Mouse (Mus musculus) liver, embryonic 11.5 days (tissue): ENCODE measurements around the gene Pou3f3. TPM values are rescaled to one million over a fixed set of nuclear protein-coding genes. Genes with fewer than 3 reads are reported as not detected.
A peak's percentile ranks its signal among the peaks of the same experiment; 100 is the strongest.

ENCODE experiments used
- ATAC-seq: fragments of 200-750 bp; cut with Nextera tagmentation; replicated peaks from 2 replicates; pipeline ENCODE4 v1.8.0; 2017; ENCODE audit warnings: moderate number of reproducible peaks, mild to moderate bottlenecking, moderate TSS enrichment, moderate library complexity; ENCODE audit not compliant: low FRiP score
- DNase-seq: peaks from one replicate; pipeline ENCODE4 v3.0.0-alpha.2; 2017; ENCODE audit warnings: low spot score
- H3K27ac ChIP-seq: fragments of 300-500 bp; sonication (generic); 2 replicates; pipeline ENCODE4 v1.5.1; 2014; ENCODE audit warnings: mild to moderate bottlenecking, low read depth, low read length, control low read depth
- H3K27me3 ChIP-seq: fragments of 300-500 bp; sonication (generic); replicated peaks from 2 replicates; pipeline ENCODE4 v1.6.1; 2014; ENCODE audit warnings: low read length, mixed read lengths; ENCODE audit not compliant: control insufficient read depth, insufficient read depth
- H3K36me3 ChIP-seq: fragments of 300-500 bp; sonication (generic); 2 replicates; pipeline ENCODE4 v1.6.1; 2014; ENCODE audit warnings: mild to moderate bottlenecking, low read length, moderate library complexity, mixed read lengths; ENCODE audit not compliant: control insufficient read depth, insufficient read depth
- H3K4me1 ChIP-seq: fragments of 300-500 bp; sonication (generic); replicated peaks from 2 replicates; pipeline ENCODE4 v1.6.1; 2014; ENCODE audit warnings: low read length, mixed read lengths; ENCODE audit not compliant: control insufficient read depth, insufficient read depth
- H3K4me2 ChIP-seq: fragments of 300-500 bp; sonication (generic); 2 replicates; pipeline ENCODE4 v1.6.1; 2014; ENCODE audit warnings: mild to moderate bottlenecking, control low read depth, moderate library complexity
- H3K4me3 ChIP-seq: fragments of 300-500 bp; sonication (generic); 2 replicates; pipeline ENCODE4 v1.5.1; 2014; ENCODE audit warnings: low read depth, low read length, control low read depth
- H3K9ac ChIP-seq: fragments of 300-500 bp; sonication (generic); 2 replicates; pipeline ENCODE4 v1.6.1; 2014; ENCODE audit warnings: low read depth, low read length, control low read depth
- H3K9me3 ChIP-seq: fragments of 300-500 bp; sonication (generic); 2 replicates; pipeline ENCODE4 v1.6.1; 2016; ENCODE audit warnings: low read length, inconsistent platforms, mixed read lengths; ENCODE audit not compliant: control insufficient read depth
- WGBS: fragments of 180-500 bp; shearing (Covaris S2); extraction: QIAGEN DNeasy Blood & Tissue Kit; methylation state at CpG from one replicate; pipeline ENCODE4 v1.1.7; 2014; 5-methylcytosine and 5-hydroxymethylcytosine counted together
- polyA plus RNA-seq: library from polyadenylated mRNA; unstranded; fragments of >200 nt; fragmentation: Nextera tagmentation; extraction: Ambion mirVana; gene quantifications from 2 replicates; pipeline ENCODE4 v1.2.1, GENCODE M21; 2014

The Pou3f3 gene
- polyA plus RNA-seq, 1 experiment from 2014 or later, result 0.11 TPM

DNA sequence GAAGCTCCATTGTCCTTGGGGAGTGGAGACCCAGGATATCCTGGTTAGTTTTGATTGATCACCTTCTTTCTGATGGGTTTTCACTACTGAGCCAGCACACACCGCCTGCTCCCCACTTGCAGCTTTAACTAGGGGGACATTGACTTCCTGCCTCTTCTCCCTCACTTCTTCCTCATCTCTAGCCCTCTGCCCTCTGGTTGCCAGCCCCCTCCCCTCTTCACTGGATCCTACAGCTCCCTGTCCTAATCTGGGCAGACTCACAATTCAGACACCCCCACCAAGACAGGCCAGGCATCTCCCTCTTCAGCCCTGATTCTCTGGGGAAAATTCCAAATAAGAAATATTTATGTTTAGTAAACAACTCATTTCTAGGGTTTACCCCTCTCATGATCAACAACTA is 3.3 kb upstream of the Pou3f3 start:
- no peak overlapping the region for H3K4me2 ChIP-seq
- no peak for ATAC-seq
- no peak for DNase-seq
- 0% methylated on average over 1 of the region's 1 CpGs for WGBS
- no peak overlapping the region for H3K9ac ChIP-seq
- H3K4me3 ChIP-seq, result no peak overlapping the region
- no peak overlapping the region for H3K27ac ChIP-seq
- peaks cover 1% of the 10 kb centered on the region; the same call in 1 of the 2 replicates for H3K4me1 ChIP-seq
- H3K36me3 ChIP-seq, result no peaks in the 10 kb centered on the region
- H3K9me3 ChIP-seq, result no peaks in the 10 kb centered on the region
- H3K27me3 ChIP-seq, result peaks cover 98% of the 10 kb centered on the region

DNA sequence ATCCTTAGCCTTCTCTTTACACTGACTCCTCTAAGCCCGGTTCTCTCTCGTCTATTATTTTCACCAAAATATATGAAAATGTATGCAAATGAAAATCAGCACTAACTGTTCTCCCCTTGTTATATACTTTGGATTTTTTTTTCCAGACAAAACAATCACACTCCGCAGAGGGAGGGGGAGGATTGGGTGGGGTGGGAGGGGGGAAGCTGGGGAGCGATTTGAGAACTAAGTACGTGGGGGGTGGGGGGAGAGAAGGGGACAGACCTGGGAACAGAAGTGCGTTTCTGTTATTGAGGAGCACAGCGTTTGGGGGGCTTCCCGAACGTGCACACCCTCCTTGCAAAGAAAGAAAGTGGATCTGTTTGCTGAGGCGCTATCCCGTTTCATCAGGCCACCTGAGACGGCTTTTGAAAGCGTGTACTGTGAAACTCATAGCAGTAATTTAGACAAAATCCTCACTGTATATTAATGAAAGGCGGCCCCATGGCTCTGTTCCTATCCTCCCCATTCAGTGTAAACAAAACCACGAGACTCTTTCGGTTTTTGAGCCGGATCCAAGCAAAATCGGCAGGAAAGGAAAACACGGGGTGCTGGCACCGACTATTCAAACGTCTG is 2.4 kb upstream of the Pou3f3 start:
- Histone ChIP-seq H3K36me3 (no peaks in the 10 kb centered on the region), H3K9ac (no peak overlapping the region), H3K27me3 (peaks cover 98% of the 10 kb centered on the region), H3K4me2 (no peak overlapping the region), H3K4me1 (peaks cover 2% of the 10 kb centered on the region; the same call in 1 of the 2 replicates), H3K4me3 (no peak overlapping the region), H3K9me3 (no peaks in the 10 kb centered on the region), H3K27ac (no peak overlapping the region)
- under 1% methylated on average over 21 of the region's 21 CpGs for WGBS
- DNase-seq (no peak), ATAC-seq (no peak)

GRCm38 (mm10) chr1:42693852-42694251 is 1.7 kb upstream of the Pou3f3 start:
- Histone ChIP-seq H3K27ac (no peak overlapping the region), H3K9ac (no peak overlapping the region), H3K9me3 (no peaks in the 10 kb centered on the region), H3K4me2 (peak overlapping the region; percentile 67), H3K27me3 (peaks cover 98% of the 10 kb centered on the region), H3K4me1 (peaks cover 2% of the 10 kb centered on the region), H3K4me3 (peak overlapping the region; percentile 40), H3K36me3 (no peaks in the 10 kb centered on the region)
- under 1% methylated on average over 22 of the region's 22 CpGs for WGBS
- DNase-seq, result no peak
- ATAC-seq, result no peak

GRCm38 (mm10) chr1:42694290-42694664 is 1.3 kb upstream of the Pou3f3 start:
- ATAC-seq, result no peak
- no peak for DNase-seq
- Histone ChIP-seq H3K27me3 (peaks cover 98% of the 10 kb centered on the region), H3K9me3 (no peaks in the 10 kb centered on the region), H3K4me2 (peak overlapping the region; percentile 67), H3K4me1 (peaks cover 2% of the 10 kb centered on the region), H3K4me3 (peak overlapping the region; percentile 40), H3K36me3 (no peaks in the 10 kb centered on the region), H3K27ac (no peak overlapping the region), H3K9ac (no peak overlapping the region)
- 0% methylated on average over 25 of the region's 26 CpGs for WGBS

- Histone ChIP-seq H3K27me3 (peaks cover 97% of the 10 kb centered on the region), H3K4me1 (peaks cover 2% of the 10 kb centered on the region), H3K4me3 (peak overlapping the region; percentile 40), H3K9ac (no peak overlapping the region), H3K9me3 (no peaks in the 10 kb centered on the region), H3K4me2 (peak overlapping the region; percentile 67), H3K27ac (no peak overlapping the region), H3K36me3 (no peaks in the 10 kb centered on the region)
- 1% methylated on average over 59 of the region's 60 CpGs for whole genome bisulfite sequencing
- peak; percentile 30 for ATAC-seq
- DNase-seq, result no peak
Measured at GRCm38 (mm10) chr1:42694665-42695577, 647 bp upstream of the Pou3f3 start.

DNA sequence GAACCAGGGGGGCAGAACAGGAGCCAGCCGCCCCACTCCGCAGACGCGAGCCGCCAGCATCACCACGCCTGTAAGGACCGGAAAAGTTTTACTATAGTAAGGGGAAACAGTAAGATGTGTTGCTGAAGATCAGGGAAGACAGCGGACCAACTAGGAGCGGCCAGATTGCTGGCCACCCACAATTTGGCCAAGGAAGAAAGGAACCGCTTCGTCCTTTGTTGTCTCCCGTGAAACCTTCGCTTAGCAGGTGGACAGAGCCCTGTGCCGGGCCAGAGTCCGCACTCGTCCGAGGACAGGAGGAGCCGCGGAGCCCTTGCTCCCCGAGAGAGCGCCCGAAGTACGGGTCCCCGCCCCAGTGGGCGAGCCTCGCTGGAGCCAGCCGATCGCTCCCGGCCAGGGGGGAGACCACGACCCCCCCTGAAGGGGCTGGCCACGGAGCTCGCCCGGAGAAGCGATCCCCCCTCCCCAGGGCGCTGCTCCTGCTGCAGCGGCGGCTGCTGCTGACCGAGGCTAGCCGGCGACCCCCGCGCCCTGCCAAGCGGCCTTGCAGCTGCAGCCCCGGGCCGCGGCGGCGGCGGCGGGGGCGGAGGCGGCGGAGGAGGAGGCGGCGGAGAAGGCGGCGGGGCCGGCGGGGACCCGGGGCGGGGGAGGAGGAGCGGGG is 933 bp downstream of the Pou3f3 start:
- H3K4me1 ChIP-seq, result peaks cover 2% of the 10 kb centered on the region
- H3K36me3 ChIP-seq, result no peaks in the 10 kb centered on the region
- DNase-seq, result no peak
- under 1% methylated on average over 34 of the region's 62 CpGs for WGBS
- no peak overlapping the region for H3K27ac ChIP-seq
- H3K27me3 ChIP-seq, result peaks cover 96% of the 10 kb centered on the region
- no peak for ATAC-seq
- H3K9ac ChIP-seq, result no peak overlapping the region
- H3K9me3 ChIP-seq, result no peaks in the 10 kb centered on the region
- H3K4me3 ChIP-seq, result peak overlapping the region; percentile 50
- H3K4me2 ChIP-seq, result peak overlapping the region; percentile 67

GRCm38 (mm10) chr1:42697321-42697755 is 1.8 kb downstream of the Pou3f3 start:
- no peaks in the 10 kb centered on the region for H3K36me3 ChIP-seq
- H3K9me3 ChIP-seq, result no peaks in the 10 kb centered on the region
- H3K27ac ChIP-seq, result no peak overlapping the region
- ATAC-seq (no peak), DNase-seq (no peak)
- peak overlapping the region; percentile 67 for H3K4me2 ChIP-seq
- H3K4me1 ChIP-seq, result peaks cover 2% of the 10 kb centered on the region
- no peak overlapping the region for H3K9ac ChIP-seq
- H3K4me3 ChIP-seq, result peak overlapping the region; percentile 50
- H3K27me3 ChIP-seq, result peaks cover 96% of the 10 kb centered on the region
- 1% methylated on average over 31 of the region's 58 CpGs for WGBS

GRCm38 (mm10) chr1:42697756-42698583 is 2.4 kb downstream of the Pou3f3 start:
- WGBS, result 2% methylated on average over 77 of the region's 80 CpGs
- DNase-seq, result no peak

More at GRCm38 (mm10) chr1:42697756-42698583, 2.4 kb downstream of the Pou3f3 start:
- peak overlapping the region; percentile 67 for H3K4me2 ChIP-seq
- H3K9ac ChIP-seq, result no peak overlapping the region
- no peak for ATAC-seq
- H3K36me3 ChIP-seq, result no peaks in the 10 kb centered on the region
- peaks cover 2% of the 10 kb centered on the region for H3K4me1 ChIP-seq
- peaks cover 94% of the 10 kb centered on the region for H3K27me3 ChIP-seq
- peak overlapping the region; percentile 50 for H3K4me3 ChIP-seq
- H3K9me3 ChIP-seq, result no peaks in the 10 kb centered on the region
- H3K27ac ChIP-seq, result no peak overlapping the region
